In the genomic region with DNA sequence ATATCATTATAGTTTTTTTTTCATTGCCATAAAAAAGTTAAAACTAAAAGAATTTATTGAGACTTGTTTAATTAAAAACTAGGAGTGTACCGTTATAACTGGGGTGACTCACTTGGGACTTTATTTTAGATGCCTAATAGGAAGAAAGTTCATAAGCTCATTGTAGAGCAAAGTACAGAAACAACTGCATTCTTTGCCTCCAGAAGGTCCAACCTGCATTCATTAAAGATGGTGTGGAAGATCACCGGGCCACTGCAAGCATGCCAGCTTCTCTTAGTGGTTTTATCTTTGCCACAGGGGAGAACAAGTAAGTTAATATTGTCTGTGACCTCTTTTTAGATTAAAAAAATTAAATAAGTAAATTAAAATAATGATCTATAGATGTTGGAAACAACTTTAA, we compare ENCODE assay signal across 25 mouse cellular contexts. TPM values are rescaled to one million over a fixed set of nuclear protein-coding genes. Genes with fewer than 3 reads are reported as not detected.
DNase-seq lines count a peak whose midpoint lies in the region; ATAC-seq and TF ChIP-seq lines count a peak whose summit lies in the region.
"Had no signal": no experiment of that assay in that cellular context is flagged by ENCODE, and none has a peak within 500 bp of the region (broad histone marks: within the 10 kb centered on the region; RNA-seq: fewer than 3 reads in every experiment).

No protein-coding gene starts in this region.

- WGBS in kidney, adult 2 months, result 37% methylated on average over 2 of the region's 2 CpGs
- 68% methylated on average over 2 of the region's 2 CpGs for WGBS in kidney, embryonic 15.5 days

- H3K4me3 ChIP-seq in kidney, adult 2 months (ENCODE audit: insufficient read depth, low read depth, low read length), result no peak overlapping the region
- H3K4me3 ChIP-seq in kidney, embryonic 15.5 days (replicated peaks), result no peak overlapping the region

- TF ChIP-seq POLR2A in kidney, adult 2 months (IDR thresholded peaks at IDR 0.05; ENCODE audit: low read depth, low read length), result no peak

- ATAC-seq in kidney, embryonic 15.5 days (replicated peaks; ENCODE audit: low FRiP score), result no peak
- ATAC-seq: activated CD4-positive, CD25-positive, alpha-beta regulatory T cell, adult 4 months; CD4-positive, CD25-positive, alpha-beta regulatory T cell, adult 4 months; Patski had no signal

- no peak overlapping the region for H3K27ac ChIP-seq in kidney, adult 2 months (ENCODE audit: insufficient read depth, low read depth, low read length)
- H3K27ac ChIP-seq in kidney, embryonic 15.5 days, result no peak overlapping the region

- peaks cover 15% of the 10 kb centered on the region for H3K4me1 ChIP-seq in kidney, adult 2 months (ENCODE audit: control insufficient read depth, insufficient read depth, low read length)
- 0 out of 2 replicates have a peak, but pooled peaks cover 3% of the 10 kb centered on the region for H3K4me1 ChIP-seq in kidney, embryonic 15.5 days

- no peak overlapping the region for H3K9ac ChIP-seq in kidney, embryonic 15.5 days

- no peaks in the 10 kb centered on the region for H3K27me3 ChIP-seq in kidney, adult 2 months (replicated peaks; ENCODE audit: control insufficient read depth, insufficient read depth, low read length)
- no peaks in the 10 kb centered on the region for H3K27me3 ChIP-seq in kidney, embryonic 15.5 days
- H3K27me3 ChIP-seq: CH12.LX, Patski had no signal

- TF ChIP-seq CTCF in kidney, adult 2 months (conservative IDR thresholded peaks at IDR 0.05; ENCODE audit: insufficient read depth, insufficient read length, low read depth, low read length), result no peak

- no peaks in the 10 kb centered on the region for H3K36me3 ChIP-seq in kidney, adult 2 months (ENCODE audit: control insufficient read depth, insufficient read depth, low read length)
- no peaks in the 10 kb centered on the region for H3K36me3 ChIP-seq in kidney, embryonic 15.5 days
- H3K36me3 ChIP-seq: G1E had no signal

- H3K9me3 ChIP-seq in kidney, embryonic 15.5 days (replicated peaks), result no peaks in the 10 kb centered on the region
- H3K9me3 ChIP-seq: G1E had no signal

- H3K4me2 ChIP-seq in kidney, embryonic 15.5 days, result no peak overlapping the region

- peak; percentile 31 for DNase-seq in heart, adult 11 months
- no peak for DNase-seq in heart, adult 18-20 months
- peak; percentile 65 for DNase-seq in kidney, adult 2 months
- peak; percentile 64 for DNase-seq in kidney, adult 9 months
- no peak for DNase-seq in kidney, adult 11 months
- DNase-seq: adrenal gland, adult 2 months; adrenal gland, adult 8-10 months; adrenal gland, postnatal 10 days; adrenal gland, postnatal 14 days; adrenal gland, postnatal 25 days; adrenal gland, postnatal 36 days; B cell, adult 2 months; cerebellum, adult 11 months; cerebellum, adult 11-12 months; cerebellum, adult 18-20 months had no signal

RNA-seq across cellular contexts. Expression of a gene that starts 2.4 kb away (rescaled TPM):
- total RNA-seq in heart, adult 18-20 months (2021), result under 1 TPM in 1 of 2 experiments, not detected in 1; 0.28 TPM
- 36.1 and 39.0 TPM in 2 replicates for polyA plus RNA-seq in kidney, adult 2 months (2012; rRNA removed)
- polyA plus RNA-seq in kidney, embryonic 15.5 days (2015; fragmentation: Nextera tagmentation; extraction: Ambion mirVana), result 1.7 and 2.8 TPM in 2 replicates
- total RNA-seq: CH12.LX, ES-E14, MEL had no signal
- polyA plus RNA-seq: adrenal gland, adult 2 months; brain, embryonic 14.5 days; C2C12; G1E had no signal

RNA-seq across cellular contexts. Expression of a gene that starts 20.3 kb away (rescaled TPM):
- total RNA-seq in heart, adult 18-20 months (2021), result 10 to 100 TPM; 26.3 to 30.1 TPM
- polyA plus RNA-seq in kidney, adult 2 months (2012; rRNA removed), result 26.1 and 27.8 TPM in 2 replicates
- 175 and 176 TPM in 2 replicates for polyA plus RNA-seq in kidney, embryonic 15.5 days (2015; fragmentation: Nextera tagmentation; extraction: Ambion mirVana)

RNA-seq across cellular contexts. Expression of a gene that starts 57.5 kb away (rescaled TPM):
- 10 to 100 TPM; 35.0 to 38.6 TPM for total RNA-seq in heart, adult 18-20 months (2021)
- polyA plus RNA-seq in kidney, adult 2 months (2012; rRNA removed), result 28.6 and 30.5 TPM in 2 replicates
- 16.8 and 17.5 TPM in 2 replicates for polyA plus RNA-seq in kidney, embryonic 15.5 days (2015; fragmentation: Nextera tagmentation; extraction: Ambion mirVana)

Comparison
In these comparisons a context has a peak if more than half of its experiments do, and no peak if none do; other contexts are left out.
1. DNase-seq: peak in heart, adult 11 months (single experiment), kidney, adult 2 months (single experiment) and kidney, adult 9 months (single experiment); none in heart, adult 18-20 months (0 of 2) and kidney, adult 11 months (single experiment).